Mouse (Mus musculus) midbrain, embryonic 11.5 days (tissue): ENCODE results near the gene Brd9. TPM values are rescaled to one million over a fixed set of nuclear protein-coding genes. Genes with fewer than 3 reads are reported as not detected.

Experiments used
- ATAC-seq: fragments of 200-750 bp; cut with Nextera tagmentation; 2 replicates; pipeline ENCODE4 v1.8.0; 2017; ENCODE audit warnings: moderate TSS enrichment, moderate library complexity; ENCODE audit not compliant: low FRiP score
- DNase-seq: peaks from one replicate; pipeline ENCODE4 v3.0.0; 2015; ENCODE audit warnings: low spot score; ENCODE audit errors: missing footprints
- H3K27ac ChIP-seq: fragments of 300-500 bp; sonication (generic); 2 replicates; pipeline ENCODE4 v1.5.1; 2014; ENCODE audit warnings: low read depth, low read length
- H3K27me3 ChIP-seq: fragments of 300-500 bp; sonication (generic); 2 replicates; pipeline ENCODE4 v1.6.1; 2014; ENCODE audit warnings: mild to moderate bottlenecking, low read length, moderate library complexity, mixed read lengths; ENCODE audit not compliant: control insufficient read depth, insufficient read depth
- H3K36me3 ChIP-seq: fragments of 300-500 bp; sonication (generic); 2 replicates; pipeline ENCODE4 v1.6.1; 2014; ENCODE audit warnings: mild to moderate bottlenecking, low read length, moderate library complexity, mixed read lengths; ENCODE audit not compliant: control insufficient read depth, insufficient read depth
- H3K4me1 ChIP-seq: fragments of 300-500 bp; sonication (generic); 2 replicates; pipeline ENCODE4 v1.6.1; 2014; ENCODE audit warnings: low read length; ENCODE audit not compliant: control insufficient read depth, insufficient read depth
- H3K4me2 ChIP-seq: fragments of 300-500 bp; sonication (generic); 2 replicates; pipeline ENCODE4 v1.6.1; 2014; ENCODE audit warnings: mild to moderate bottlenecking, moderate library complexity
- H3K4me3 ChIP-seq: fragments of 300-500 bp; sonication (generic); 2 replicates; pipeline ENCODE4 v1.5.1; 2014; ENCODE audit warnings: low read depth, low read length
- H3K9ac ChIP-seq: fragments of 300-500 bp; sonication (generic); 2 replicates; pipeline ENCODE4 v1.6.1; 2014; ENCODE audit warnings: low read length
- H3K9me3 ChIP-seq: fragments of 300-500 bp; sonication (generic); 2 replicates; pipeline ENCODE4 v1.6.1; 2016; ENCODE audit warnings: low read length; ENCODE audit not compliant: control insufficient read depth
- WGBS: fragments of 180-500 bp; shearing (Covaris S2); extraction: QIAGEN DNeasy Blood & Tissue Kit; methylation state at CpG from one replicate; pipeline ENCODE4 v1.1.7; 2014; 5-methylcytosine and 5-hydroxymethylcytosine counted together
- polyA plus RNA-seq: library from polyadenylated mRNA; unstranded; fragments of >200 nt; fragmentation: Nextera tagmentation; extraction: Ambion mirVana; gene quantifications from 2 replicates; pipeline ENCODE4 v1.2.1, GENCODE M21; 2014

Gene Brd9
- polyA plus RNA-seq, 1 experiment from 2014 or later: 76.7 TPM

DNA sequence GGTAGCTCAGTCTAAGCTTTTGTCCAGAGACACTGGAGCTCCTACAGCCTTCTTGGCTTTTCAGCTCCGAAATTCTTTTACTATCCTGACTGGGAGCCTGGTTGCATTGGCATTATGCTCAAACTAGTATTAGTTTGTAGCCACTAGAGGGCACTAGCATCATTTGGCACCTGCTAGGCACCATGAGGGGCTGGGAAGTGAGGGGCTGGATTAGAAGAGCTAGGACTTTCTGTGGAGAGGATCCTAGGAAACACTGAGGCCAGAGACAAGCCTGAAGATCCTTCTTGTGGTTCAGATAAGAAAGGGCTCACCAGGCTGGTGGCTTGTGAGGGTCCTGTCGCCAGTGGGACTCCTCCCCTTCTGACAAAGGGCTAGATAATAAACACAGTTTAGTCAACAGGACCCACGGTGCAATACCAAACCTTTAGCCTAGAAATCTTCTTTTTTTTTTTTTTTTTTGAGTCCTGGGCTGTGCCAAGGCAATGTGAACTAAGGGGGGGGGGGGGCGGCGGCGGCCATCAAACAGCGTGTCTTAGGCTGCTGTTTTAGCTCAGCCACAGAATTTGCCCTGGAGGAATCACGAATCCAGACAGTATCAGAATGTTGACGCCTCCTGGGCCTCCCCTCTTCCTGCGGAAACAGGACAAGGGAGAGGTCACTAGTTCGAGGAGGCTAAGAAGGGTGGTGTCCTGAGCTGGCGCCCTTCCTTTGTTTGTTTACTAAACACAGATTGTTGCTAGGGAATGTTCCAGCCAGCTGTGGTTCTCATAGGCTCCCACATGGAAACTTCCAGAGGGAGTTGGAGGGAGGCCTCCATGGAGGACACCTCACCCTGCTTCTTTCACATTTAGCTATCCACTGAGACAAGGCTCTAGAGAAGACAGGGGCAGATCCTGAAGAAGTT, 33.2 kb downstream of the Brd9 start:
- Histone ChIP-seq H3K9ac (no peak overlapping the region), H3K27me3 (no peaks in the 10 kb centered on the region), H3K27ac (no peak overlapping the region), H3K9me3 (no peaks in the 10 kb centered on the region), H3K4me3 (no peak overlapping the region), H3K4me2 (no peak overlapping the region), H3K4me1 (no peaks in the 10 kb centered on the region), H3K36me3 (no peaks in the 10 kb centered on the region)
- DNase-seq (peak; percentile 96), ATAC-seq (peak; percentile 76)
- WGBS: 54% methylated on average over 12 of the region's 12 CpGs

DNA sequence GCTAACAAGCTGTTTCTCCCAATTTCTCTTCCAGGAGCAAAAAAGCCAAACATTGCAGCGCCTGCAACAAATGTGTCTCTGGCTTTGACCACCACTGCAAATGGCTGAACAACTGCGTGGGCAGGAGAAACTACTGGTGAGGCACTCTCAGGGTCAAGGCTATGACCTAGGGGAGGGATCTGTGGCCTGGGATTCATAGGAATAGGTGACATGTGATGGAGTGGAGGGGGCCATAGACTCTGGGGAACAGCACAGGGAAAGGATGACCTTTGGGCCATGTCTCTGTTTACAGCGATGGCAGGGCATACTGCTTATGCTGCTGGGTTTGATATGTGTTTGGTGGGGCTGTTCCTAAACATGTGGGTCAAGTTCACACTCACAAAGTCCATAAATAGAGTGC, 36.9 kb downstream of the Brd9 start:
- Histone ChIP-seq H3K4me2 (no peak overlapping the region), H3K36me3 (no peaks in the 10 kb centered on the region), H3K9ac (no peak overlapping the region), H3K27ac (no peak overlapping the region), H3K4me1 (no peaks in the 10 kb centered on the region), H3K9me3 (no peaks in the 10 kb centered on the region), H3K4me3 (no peak overlapping the region), H3K27me3 (no peaks in the 10 kb centered on the region)
- no peak for ATAC-seq
- DNase-seq: no peak
- 91% methylated on average over 3 of the region's 3 CpGs for WGBS

DNA sequence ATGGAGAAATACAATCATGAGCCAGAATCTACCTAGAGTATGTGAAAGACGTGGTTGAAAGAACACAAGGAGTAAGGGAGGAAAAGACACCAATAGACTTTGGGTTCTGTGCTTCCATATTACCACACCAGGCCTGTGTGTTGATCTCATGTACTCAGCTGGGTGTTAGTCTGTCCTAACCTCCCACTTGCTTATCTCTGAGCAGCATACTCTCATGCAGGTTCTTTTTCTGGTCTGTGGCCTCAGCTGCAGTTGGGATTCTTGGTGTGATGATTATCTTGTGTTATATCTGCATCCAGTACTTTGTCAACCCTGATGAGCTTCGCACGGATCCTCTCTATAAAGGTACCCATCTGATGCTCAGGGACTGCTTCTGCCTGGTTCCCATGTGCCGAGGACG, 39.3 kb downstream of the Brd9 start:
- no peaks in the 10 kb centered on the region for H3K9me3 ChIP-seq
- no peaks in the 10 kb centered on the region for H3K27me3 ChIP-seq
- H3K4me2 ChIP-seq: no peak overlapping the region
- no peaks in the 10 kb centered on the region for H3K36me3 ChIP-seq
- 86% methylated on average over 5 of the region's 5 CpGs for WGBS
- ATAC-seq: no peak
- H3K9ac ChIP-seq: no peak overlapping the region
- no peak for DNase-seq
- H3K4me3 ChIP-seq: no peak overlapping the region
- H3K27ac ChIP-seq: no peak overlapping the region
- H3K4me1 ChIP-seq: no peaks in the 10 kb centered on the region

DNA sequence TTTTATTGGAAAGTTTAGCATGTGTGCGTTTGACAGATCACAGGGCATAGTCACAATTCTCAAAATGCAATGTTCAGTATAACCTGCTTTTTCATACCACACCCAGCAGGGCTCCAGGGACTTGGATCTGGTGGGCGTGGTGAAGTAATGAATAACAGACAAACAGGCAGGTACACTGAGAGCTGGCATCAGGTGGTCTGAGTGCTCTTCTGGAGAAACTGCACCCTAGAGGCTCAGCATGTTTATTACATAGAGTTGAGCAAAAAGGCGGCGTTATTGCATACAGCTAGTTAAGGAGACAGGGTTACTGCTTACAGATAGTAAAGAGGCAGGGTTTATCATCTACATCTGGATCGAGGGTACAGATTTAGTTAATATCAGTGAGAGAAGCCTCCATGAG, 52.7 kb downstream of the Brd9 start:
- Histone ChIP-seq H3K27me3 (no peaks in the 10 kb centered on the region), H3K9me3 (no peaks in the 10 kb centered on the region), H3K36me3 (no peaks in the 10 kb centered on the region), H3K4me2 (no peak overlapping the region), H3K4me1 (no peaks in the 10 kb centered on the region), H3K4me3 (no peak overlapping the region), H3K27ac (no peak overlapping the region), H3K9ac (no peak overlapping the region)
- ATAC-seq (no peak), DNase-seq (no peak)
- WGBS: 80% methylated on average over 5 of the region's 5 CpGs

DNA sequence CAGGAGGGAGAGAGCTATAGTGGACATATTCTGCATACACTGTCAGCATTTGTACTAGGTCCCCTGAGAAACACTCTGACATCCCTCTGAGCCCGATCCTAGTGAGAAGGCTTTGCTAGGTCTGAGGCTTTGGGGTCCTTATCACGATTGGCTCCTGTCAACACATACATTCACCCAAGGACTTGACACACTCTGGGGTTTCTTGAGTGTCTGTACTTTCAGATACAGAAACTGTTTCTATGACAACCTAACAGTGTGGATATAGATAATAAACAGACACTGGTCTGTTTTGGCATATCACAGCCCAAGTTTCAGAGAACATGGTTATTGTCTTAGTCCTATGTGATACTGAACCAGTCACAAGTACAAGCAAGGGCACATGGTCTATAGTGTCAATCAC, 53.1 kb downstream of the Brd9 start:
- no peak overlapping the region for H3K9ac ChIP-seq
- H3K9me3 ChIP-seq: no peaks in the 10 kb centered on the region
- H3K4me1 ChIP-seq: no peaks in the 10 kb centered on the region
- H3K27ac ChIP-seq: no peak overlapping the region
- no peak for DNase-seq
- H3K27me3 ChIP-seq: no peaks in the 10 kb centered on the region
- H3K36me3 ChIP-seq: no peaks in the 10 kb centered on the region
- no peak for ATAC-seq
- no peak overlapping the region for H3K4me2 ChIP-seq
- 81% methylated on average over 2 of the region's 2 CpGs for WGBS
- H3K4me3 ChIP-seq: no peak overlapping the region

- ATAC-seq (no peak), DNase-seq (no peak)
- H3K4me2 ChIP-seq: no peak overlapping the region
- no peaks in the 10 kb centered on the region for H3K27me3 ChIP-seq
- no peaks in the 10 kb centered on the region for H3K9me3 ChIP-seq
- WGBS: 86% methylated on average over 5 of the region's 5 CpGs
- H3K4me1 ChIP-seq: no peaks in the 10 kb centered on the region
- H3K36me3 ChIP-seq: no peaks in the 10 kb centered on the region
- no peak overlapping the region for H3K9ac ChIP-seq
- H3K4me3 ChIP-seq: no peak overlapping the region
- no peak overlapping the region for H3K27ac ChIP-seq
Measured at GRCm38 (mm10) chr13:73991267-73991666, 53.7 kb downstream of the Brd9 start.

DNA sequence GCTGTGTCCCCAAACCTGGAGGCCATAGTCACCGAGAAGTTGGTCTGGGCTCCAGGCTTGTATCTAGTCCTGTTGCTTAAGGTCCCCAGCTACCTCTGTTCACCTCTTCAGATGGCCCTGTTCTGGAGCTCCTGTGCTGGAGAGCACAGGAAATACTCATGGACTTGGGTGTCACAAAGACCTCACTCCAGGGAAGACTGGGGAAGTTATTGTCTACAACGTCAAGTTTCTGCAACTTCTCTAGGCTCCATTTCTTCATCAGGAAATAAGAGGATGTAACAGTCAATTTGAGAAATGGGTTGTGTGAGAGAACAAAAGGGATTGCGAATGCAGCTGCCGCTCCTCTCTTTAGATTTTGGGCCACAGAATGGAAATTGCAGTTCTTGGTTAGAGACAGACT, 58.8 kb downstream of the Brd9 start:
- WGBS: 92% methylated on average over 4 of the region's 4 CpGs
- H3K4me3 ChIP-seq: no peak overlapping the region
- no peak overlapping the region for H3K9ac ChIP-seq
- ATAC-seq (no peak), DNase-seq (no peak)
- H3K4me2 ChIP-seq: no peak overlapping the region
- H3K27me3 ChIP-seq: no peaks in the 10 kb centered on the region
- no peaks in the 10 kb centered on the region for H3K4me1 ChIP-seq
- H3K36me3 ChIP-seq: no peaks in the 10 kb centered on the region
- H3K27ac ChIP-seq: no peak overlapping the region
- no peaks in the 10 kb centered on the region for H3K9me3 ChIP-seq

DNA sequence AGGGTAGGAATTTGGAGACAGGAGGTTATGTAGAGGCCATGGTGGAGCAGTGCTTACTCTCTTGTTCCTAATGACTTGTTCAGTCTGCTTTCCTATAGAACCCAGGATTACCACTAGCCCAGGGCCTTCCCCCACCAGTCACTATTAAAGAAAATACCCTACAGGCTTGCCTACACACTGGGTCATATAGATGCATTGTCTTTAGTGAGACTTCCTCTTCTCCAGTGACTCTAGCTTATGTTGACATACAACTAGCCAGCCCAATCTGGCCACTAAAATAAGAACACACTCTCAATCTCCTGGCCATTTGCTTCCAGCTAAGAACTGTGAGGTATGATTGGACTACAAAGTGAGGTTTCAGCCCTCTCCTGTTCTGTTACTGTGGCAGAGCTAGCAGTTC, 62.9 kb downstream of the Brd9 start:
- ATAC-seq: no peak

GRCm38 (mm10) chr13:74000961-74001360, 63.4 kb downstream of the Brd9 start:
- H3K4me1 ChIP-seq: no peaks in the 10 kb centered on the region
- ATAC-seq: no peak
- H3K4me2 ChIP-seq: no peak overlapping the region
- H3K36me3 ChIP-seq: no peaks in the 10 kb centered on the region
- H3K27ac ChIP-seq: no peak overlapping the region
- no peak for DNase-seq
- no peaks in the 10 kb centered on the region for H3K9me3 ChIP-seq
- H3K4me3 ChIP-seq: no peak overlapping the region
- H3K27me3 ChIP-seq: no peaks in the 10 kb centered on the region
- 74% methylated on average over 6 of the region's 6 CpGs for WGBS
- no peak overlapping the region for H3K9ac ChIP-seq

More for the DNA sequence above, 62.9 kb downstream of the Brd9 start:
- Histone ChIP-seq H3K4me2 (no peak overlapping the region), H3K4me1 (no peaks in the 10 kb centered on the region), H3K27me3 (no peaks in the 10 kb centered on the region), H3K9ac (no peak overlapping the region), H3K4me3 (no peak overlapping the region), H3K27ac (no peak overlapping the region), H3K9me3 (no peaks in the 10 kb centered on the region), H3K36me3 (no peaks in the 10 kb centered on the region)
- no peak for DNase-seq
